Mouse (Mus musculus): ENCODE measurements around the gene Nebl. TPM values are rescaled to one million over a fixed set of nuclear protein-coding genes. Genes with fewer than 3 reads are reported as not detected.

The Nebl gene
- total RNA-seq (2021), result 100 to 1,000 TPM; 148 to 159 TPM
- long read RNA-seq, experiment 1, full-length matches to known transcripts, result 45 of 65 reads
- long read RNA-seq, experiment 1, partial matches to known transcripts, result 0 of 65 reads
- long read RNA-seq, experiment 1, other reads (novel, unspliced or antisense), result 20 of 65 reads
- long read RNA-seq, experiment 2, full-length matches to known transcripts, result 67 of 92 reads
- long read RNA-seq, experiment 2, partial matches to known transcripts, result 2 of 92 reads
- long read RNA-seq, experiment 2, other reads (novel, unspliced or antisense), result 23 of 92 reads

DNA sequence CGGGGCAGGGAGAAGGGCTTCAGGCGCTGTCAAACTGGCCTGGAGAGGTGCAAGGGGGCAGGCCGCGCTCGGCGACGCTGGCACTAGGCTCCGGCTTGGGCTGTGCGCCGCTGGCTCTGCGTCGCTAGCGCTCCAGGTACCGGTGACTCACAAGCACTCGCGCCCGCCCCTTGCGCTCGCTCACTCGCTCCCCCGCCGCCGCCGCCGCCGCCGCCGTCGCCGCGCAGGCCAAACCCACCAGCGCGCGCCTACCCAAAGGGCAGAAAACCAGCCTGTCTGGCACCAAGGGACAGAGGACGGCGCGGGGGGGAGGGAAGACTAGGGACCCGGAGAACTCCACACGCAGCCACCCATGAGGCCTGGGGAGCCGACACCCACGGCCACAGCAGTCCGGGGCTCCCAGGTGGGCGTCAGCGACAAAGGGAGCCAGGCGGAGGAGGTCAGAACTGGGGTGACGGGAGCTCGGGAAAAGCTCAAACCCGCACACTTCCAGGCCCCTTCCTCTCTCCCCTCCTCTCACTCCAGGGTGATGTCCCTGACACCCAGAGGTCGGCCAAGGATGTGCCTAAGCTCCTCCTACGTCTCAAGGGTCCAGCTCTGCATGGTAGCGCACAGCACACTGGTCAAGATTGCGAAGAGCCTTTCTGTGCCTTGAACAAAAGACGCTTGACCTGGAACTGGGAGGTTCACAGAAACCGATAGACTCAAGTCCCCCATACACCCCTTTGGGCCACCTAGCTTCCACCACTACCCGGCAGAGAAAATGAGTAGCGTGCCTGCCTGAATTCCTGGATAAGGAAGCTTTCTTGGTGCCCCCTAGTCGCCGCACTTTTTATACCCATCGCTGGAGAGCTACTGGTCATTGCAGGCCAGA lies at the start of gene Nebl:
Gene Nebl (minus strand): TSS at position 508 of the 874 bp plus-strand sequence.
- peak; percentile 64 for TF ChIP-seq CTCF (conservative IDR thresholded peaks at IDR 0.05)
- peak; percentile 55 to 64 for DNase-seq (ENCODE audit: low spot score in 2 of 2)
- H3K4me3 ChIP-seq, result peak within 1 kb of the TSS; percentile 96

DNA sequence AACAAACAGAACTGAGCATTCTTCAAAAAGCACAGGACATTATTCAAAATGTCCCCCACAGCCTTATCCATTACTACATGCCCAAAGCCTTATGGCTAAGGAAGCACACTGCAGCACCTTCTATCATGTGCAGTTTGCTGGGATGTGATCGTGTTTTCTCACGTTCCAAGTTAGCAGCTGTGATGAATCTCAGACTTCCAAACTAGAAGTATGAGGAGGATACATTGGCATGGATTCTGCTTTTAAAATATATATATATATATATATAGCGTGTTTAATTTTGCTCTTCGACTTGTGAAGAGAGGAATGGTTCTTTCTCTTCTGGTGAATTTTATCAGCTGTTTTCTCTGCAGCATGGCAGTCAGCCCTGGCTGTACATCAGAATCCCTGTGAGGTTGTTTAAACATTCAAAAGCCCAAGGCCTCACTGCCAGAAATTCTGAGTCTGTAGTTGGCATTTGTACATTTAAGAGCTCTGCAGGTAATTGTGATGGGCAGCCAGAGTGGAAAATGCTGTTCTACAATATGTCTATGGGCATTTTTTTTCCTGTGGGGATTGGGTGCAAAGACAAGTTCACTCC lies 39.1 kb upstream of the Nebl start:
- Histone ChIP-seq H3K27ac (no peak overlapping the region), H3K4me3 (no peak overlapping the region)
- DNase-seq (ENCODE audit: low spot score in 2 of 2), result no peak
- no peak for TF ChIP-seq CTCF (conservative IDR thresholded peaks at IDR 0.05)

More for the DNA sequence above, at the start of gene Nebl:
- H3K27ac ChIP-seq, result peak within 1 kb of the TSS; percentile 98

DNA sequence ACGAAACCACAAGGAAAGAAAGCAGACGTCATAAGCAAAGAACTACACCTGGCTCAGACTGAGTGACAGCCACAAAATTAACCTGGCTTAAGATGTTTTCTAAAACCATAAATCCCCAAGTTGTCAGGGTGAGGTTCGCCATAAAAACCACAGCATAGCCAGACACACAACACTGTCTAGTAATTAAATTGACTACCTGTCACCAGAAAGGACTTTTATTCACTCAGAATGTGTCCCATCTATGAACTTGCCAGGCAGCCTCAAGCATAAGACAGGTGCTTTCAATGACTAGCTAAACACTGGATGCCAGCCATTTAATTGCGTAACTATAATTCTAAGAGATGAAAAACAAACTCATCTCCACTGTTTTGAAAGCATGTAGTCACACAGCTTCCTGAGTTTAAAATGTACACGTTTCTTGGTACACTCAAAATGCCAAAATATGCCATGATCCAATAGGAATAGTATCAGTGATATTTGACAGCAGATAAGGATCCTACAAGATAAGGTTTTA lies 38.0 kb upstream of the Nebl start:
- TF ChIP-seq CTCF (conservative IDR thresholded peaks at IDR 0.05), result no peak
- Histone ChIP-seq H3K27ac (no peak overlapping the region), H3K4me3 (no peak overlapping the region)
- DNase-seq (ENCODE audit: low spot score in 2 of 2), result no peak

DNA sequence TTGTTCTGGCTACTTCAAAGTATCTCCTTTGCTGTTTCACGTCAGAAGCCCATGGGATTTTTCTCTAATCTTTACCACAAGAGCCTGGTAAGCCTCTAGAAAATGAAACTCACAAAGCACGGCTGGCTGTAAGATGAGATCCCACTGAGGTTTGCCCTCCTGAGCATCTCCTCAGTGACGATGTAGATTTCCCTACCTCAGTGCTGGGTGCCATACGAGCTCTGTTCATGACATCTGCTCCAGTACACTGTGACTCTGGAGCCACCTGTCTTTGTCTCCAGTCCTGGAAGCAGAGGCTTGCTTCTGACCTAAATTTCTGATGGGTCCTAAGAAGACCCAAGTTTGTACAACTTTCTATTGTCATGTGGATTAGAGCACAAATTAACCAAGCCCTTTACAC lies 25.0 kb upstream of the Nebl start:
- Histone ChIP-seq H3K27ac (no peak overlapping the region), H3K4me3 (no peak overlapping the region)
- peak in 1 of 2 experiments; percentile 31 for DNase-seq (ENCODE audit: low spot score in 2 of 2)
- no peak for TF ChIP-seq CTCF (conservative IDR thresholded peaks at IDR 0.05)

DNA sequence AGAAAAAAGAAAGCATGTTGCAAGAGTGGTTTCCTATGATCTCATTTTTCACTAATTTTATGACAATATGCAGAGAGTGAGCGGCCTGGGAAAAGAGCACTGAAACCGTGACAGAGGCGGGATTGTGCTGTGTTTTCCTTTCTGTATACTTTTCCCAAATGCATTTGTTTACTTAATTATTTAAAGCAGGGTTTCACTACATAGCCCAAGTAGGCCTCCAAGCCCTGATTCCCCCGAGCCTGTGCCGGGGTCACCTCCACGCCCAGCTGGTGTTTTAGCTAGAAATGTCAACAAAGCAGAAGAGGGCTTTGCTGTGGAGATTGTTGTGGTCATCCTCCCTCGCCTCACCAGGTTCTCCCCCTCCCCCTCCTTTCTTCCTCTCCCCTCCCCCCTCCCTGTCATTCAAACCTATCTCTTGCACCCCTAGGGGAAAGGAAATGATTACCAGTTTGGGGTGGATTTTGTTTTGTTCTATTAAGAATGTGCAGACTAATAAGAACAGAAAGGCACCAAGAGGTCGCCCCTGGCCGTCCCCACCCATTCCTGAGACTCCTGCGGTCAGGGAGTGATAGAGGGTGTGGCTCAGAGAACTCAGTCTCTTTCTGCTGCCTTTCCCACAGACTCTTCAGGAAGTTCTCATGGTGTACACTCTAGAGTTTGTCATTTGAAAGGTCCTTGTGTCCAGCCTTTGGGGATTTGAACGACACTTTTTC lies 10.9 kb upstream of the Nebl start:
- peak overlapping the region; percentile 82 for H3K27ac ChIP-seq
- peak overlapping the region; percentile 51 for H3K4me3 ChIP-seq
- TF ChIP-seq CTCF (conservative IDR thresholded peaks at IDR 0.05), result 0 out of 2 replicates have a peak, but pooled peaks have one; percentile 6
- DNase-seq (ENCODE audit: low spot score in 2 of 2), result no peak

DNA sequence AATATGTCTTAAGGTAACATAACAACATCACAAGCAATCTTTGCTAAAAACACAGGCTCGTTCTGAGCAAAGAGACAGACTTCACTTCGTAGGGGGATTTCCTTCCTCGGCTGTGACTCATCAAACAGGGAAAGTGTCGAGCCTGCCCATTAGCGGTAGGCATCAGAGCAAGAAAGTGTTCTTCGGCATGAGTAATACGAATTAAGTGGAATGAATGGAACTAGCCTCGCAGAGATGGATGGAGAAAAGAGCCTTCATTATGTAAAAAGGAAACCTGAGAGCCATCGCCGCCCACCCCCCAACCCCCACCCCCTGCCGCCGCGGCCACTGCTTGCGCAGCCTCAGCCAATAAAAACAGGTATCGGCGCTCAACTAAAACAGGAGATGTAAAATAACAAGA lies 10.3 kb upstream of the Nebl start:
- no peak for DNase-seq (ENCODE audit: low spot score in 2 of 2)
- H3K27ac ChIP-seq, result peak overlapping the region; percentile 82
- peak overlapping the region; percentile 51 for H3K4me3 ChIP-seq
- TF ChIP-seq CTCF (conservative IDR thresholded peaks at IDR 0.05), result no peak

DNA sequence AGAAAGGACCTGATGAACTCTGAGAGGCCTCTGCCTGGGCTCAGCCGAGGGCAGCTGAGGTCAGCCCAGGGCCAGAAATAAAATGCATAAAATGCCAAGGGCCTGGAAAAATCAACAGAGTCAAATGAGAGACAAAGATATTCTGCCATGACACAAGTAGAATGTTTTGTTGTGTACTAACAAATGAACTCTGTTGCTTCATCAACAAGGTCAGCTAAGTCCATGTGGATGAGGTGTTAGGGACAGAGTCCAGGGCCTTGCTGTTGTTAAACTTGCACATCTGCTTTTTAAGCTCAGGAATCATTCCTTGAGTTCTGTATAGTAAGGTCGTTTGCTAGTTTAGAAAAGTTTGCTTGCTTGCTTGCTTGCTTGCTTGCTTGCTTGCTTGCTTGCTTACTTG lies 9.2 kb upstream of the Nebl start:
- TF ChIP-seq CTCF (conservative IDR thresholded peaks at IDR 0.05), result no peak
- DNase-seq (ENCODE audit: low spot score in 2 of 2), result peak in 1 of 2 experiments; percentile 2
- no peak overlapping the region for H3K27ac ChIP-seq
- H3K4me3 ChIP-seq, result no peak overlapping the region

DNA sequence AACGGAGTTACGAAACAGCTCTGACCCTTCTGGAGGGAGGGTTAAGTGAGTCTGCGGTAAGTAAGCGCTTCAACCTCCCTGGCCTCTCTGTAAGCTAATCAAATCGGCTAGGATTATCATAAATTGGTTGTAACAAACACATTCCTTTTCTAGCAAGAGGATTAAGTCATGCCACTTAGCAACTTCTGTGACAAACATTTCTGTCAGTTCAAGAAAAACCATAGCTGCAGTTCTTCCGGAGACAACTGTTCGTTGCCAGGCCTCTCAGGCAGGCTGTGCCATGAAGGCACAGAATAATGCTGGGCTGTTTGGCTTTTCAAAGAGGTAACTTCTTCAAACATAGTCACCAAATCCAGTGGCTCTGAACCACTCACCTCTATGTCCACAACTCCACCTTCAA lies 946 bp upstream of the Nebl start:
- Histone ChIP-seq H3K27ac (peak overlapping the region; percentile 98; the same call in 1 of the 2 replicates), H3K4me3 (no peak overlapping the region)
- DNase-seq (ENCODE audit: low spot score in 2 of 2), result no peak
- TF ChIP-seq CTCF (conservative IDR thresholded peaks at IDR 0.05), result no peak

DNA sequence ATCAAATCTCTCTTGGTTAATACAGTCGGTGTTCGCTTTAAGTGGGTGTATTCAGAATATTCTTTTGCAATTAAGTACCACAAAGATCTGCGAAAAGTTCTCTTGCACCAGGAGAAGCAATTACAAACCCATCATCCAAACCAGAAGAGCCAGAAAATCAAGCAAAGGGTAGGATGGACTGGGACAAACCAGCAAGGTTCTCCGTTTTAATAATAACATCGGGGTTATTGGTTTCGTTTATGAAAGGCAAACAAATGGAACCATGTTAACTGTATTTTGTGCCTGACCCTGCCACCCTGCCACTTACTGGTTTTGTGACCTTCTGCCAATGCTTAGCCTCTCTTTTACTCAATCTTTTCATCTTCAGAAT lies 552 bp upstream of the Nebl start:
- TF ChIP-seq CTCF (conservative IDR thresholded peaks at IDR 0.05), result no peak
- Histone ChIP-seq H3K4me3 (peak overlapping the region; percentile 96), H3K27ac (peak overlapping the region; percentile 98)
- DNase-seq (ENCODE audit: low spot score in 2 of 2), result no peak

DNA sequence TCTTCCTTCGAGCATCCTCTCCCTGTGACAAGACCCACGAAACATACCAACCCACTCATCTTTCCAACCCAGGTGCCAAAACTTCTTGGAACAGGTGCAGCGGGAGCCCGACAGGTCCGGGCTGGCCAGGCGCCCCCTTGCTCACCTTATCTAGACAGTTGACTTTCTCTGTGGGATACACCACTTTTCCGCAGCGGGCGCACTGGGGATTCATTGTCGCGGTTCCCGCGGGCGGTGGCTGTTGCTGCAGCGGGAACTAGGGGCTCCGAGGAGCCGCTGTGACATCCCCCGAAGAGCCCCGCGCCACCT lies 662 bp downstream of the Nebl start:
- Histone ChIP-seq H3K27ac (peak overlapping the region; percentile 98), H3K4me3 (peak overlapping the region; percentile 96)
- TF ChIP-seq CTCF (conservative IDR thresholded peaks at IDR 0.05), result no peak
- peak; percentile 21 to 51 for DNase-seq (ENCODE audit: low spot score in 2 of 2)

DNA sequence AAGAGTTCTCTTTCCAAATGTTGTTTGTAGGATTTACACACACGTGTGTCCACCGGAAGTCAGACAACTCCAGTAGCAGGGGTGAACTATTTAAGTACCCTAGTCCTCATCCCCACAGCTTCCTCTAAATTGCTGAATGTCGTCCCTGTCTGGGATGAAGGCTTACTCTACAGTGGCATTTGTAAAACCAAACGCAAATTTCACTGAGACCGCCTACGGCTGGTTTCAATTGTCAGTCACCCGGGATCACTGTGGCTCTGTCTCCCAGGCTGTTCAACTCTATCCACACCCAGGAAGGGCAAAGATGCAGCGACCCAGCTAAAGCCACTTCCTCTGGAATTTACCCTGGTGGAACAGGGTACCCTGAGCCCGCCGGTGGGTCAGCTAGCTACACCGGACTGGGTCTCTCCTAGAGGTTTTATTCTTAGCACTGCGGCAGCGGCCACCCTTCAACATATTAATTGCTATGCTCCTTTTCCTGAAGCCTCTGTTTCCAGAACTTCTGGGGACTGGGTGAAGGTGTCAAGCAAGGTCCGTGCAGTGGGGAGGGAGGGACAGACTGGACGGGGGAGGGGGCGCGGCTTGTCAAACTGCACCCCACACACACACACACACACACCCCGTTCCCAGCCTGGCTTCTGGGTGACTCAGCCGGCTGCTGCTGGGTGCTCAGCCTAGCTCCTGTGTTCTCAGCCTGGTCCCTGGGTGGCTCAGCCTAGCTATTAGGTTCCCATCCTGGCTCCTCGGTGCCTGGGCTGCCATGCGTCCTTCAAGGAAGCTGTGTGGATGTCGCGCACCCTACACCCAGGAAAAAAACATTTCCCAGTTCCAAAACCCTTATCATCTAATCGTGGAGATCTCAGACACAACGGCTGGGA lies 1.3 kb downstream of the Nebl start:
- peak; percentile 26 to 61 for DNase-seq (ENCODE audit: low spot score in 2 of 2)
- no peak for TF ChIP-seq CTCF (conservative IDR thresholded peaks at IDR 0.05)
- H3K27ac ChIP-seq, result peak overlapping the region; percentile 98
- peak overlapping the region; percentile 96 for H3K4me3 ChIP-seq

DNA sequence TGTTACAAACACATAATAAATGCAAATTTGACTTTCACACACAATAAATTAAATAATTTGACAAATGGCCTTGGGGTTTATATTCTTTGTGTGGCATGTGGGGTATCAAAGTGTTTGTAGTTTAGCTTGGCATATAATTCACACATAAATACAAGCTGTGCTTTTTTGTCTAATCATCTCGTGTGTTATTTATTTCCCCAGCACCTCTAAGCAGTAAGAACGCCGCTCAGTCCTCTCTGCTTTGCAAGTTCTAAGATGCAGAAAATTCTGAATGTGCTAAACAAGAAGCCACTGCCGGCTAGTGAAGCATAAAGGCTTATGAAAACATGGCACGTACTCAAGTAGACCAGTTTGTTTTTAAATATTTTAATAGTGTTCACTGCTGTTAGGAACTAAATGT lies 6.9 kb downstream of the Nebl start:
- no peak for TF ChIP-seq CTCF (conservative IDR thresholded peaks at IDR 0.05)

More for the DNA sequence above, 6.9 kb downstream of the Nebl start:
- Histone ChIP-seq H3K27ac (peak overlapping the region; percentile 51), H3K4me3 (peak overlapping the region; percentile 33)
- no peak for DNase-seq (ENCODE audit: low spot score in 2 of 2)
